Mouse (Mus musculus): ENCODE measurements around the gene Hyal3. TPM values are rescaled to one million over a fixed set of nuclear protein-coding genes. Genes with fewer than 3 reads are reported as not detected.

The Hyal3 gene
- total RNA-seq, 2 experiments from 2014 or later = 0.58 to 1.4 TPM

- peak; percentile 18; the same call in 1 of the 2 replicates for ATAC-seq (replicated peaks; ENCODE audit: poor library complexity)
These were observed 32.4 kb downstream of the Hyal3 start for GRCm38 (mm10) chr9:107612945-107613569.

- ATAC-seq (replicated peaks; ENCODE audit: poor library complexity) = no peak
These were observed 34.4 kb downstream of the Hyal3 start for GRCm38 (mm10) chr9:107615035-107615434.

GRCm38 (mm10) chr9:107617461-107617860, 36.8 kb downstream of the Hyal3 start:
- ATAC-seq (replicated peaks; ENCODE audit: poor library complexity) = no peak

GRCm38 (mm10) chr9:107618098-107618497, 37.5 kb downstream of the Hyal3 start:
- no peak for ATAC-seq (replicated peaks; ENCODE audit: poor library complexity)

- peak; percentile 60 for ATAC-seq (replicated peaks; ENCODE audit: poor library complexity)
These were observed 38.3 kb downstream of the Hyal3 start for GRCm38 (mm10) chr9:107618778-107619545.

GRCm38 (mm10) chr9:107619546-107619879, 38.9 kb downstream of the Hyal3 start:
- ATAC-seq (replicated peaks; ENCODE audit: poor library complexity) = no peak

- no peak for ATAC-seq (replicated peaks; ENCODE audit: poor library complexity)
These were observed 40.3 kb downstream of the Hyal3 start for GRCm38 (mm10) chr9:107620954-107621353.

- ATAC-seq (replicated peaks; ENCODE audit: poor library complexity) = peak; percentile 55
These were observed 43.9 kb downstream of the Hyal3 start for GRCm38 (mm10) chr9:107624539-107624938.

GRCm38 (mm10) chr9:107624951-107625350, 44.3 kb downstream of the Hyal3 start:
- ATAC-seq (replicated peaks; ENCODE audit: poor library complexity) = no peak

GRCm38 (mm10) chr9:107625351-107626128, 44.9 kb downstream of the Hyal3 start:
- no peak for ATAC-seq (replicated peaks; ENCODE audit: poor library complexity)

GRCm38 (mm10) chr9:107626158-107626843, 45.7 kb downstream of the Hyal3 start:
- ATAC-seq (replicated peaks; ENCODE audit: poor library complexity) = no peak; the same call in 1 of the 2 replicates

GRCm38 (mm10) chr9:107626844-107627277, 46.2 kb downstream of the Hyal3 start:
- ATAC-seq (replicated peaks; ENCODE audit: poor library complexity) = peak; percentile 59

- ATAC-seq (replicated peaks; ENCODE audit: poor library complexity) = no peak
These were observed 47.0 kb downstream of the Hyal3 start for GRCm38 (mm10) chr9:107627387-107628255.

GRCm38 (mm10) chr9:107628721-107629410, 48.2 kb downstream of the Hyal3 start:
- peak; percentile 49 for ATAC-seq (replicated peaks; ENCODE audit: poor library complexity)

GRCm38 (mm10) chr9:107629411-107629730, 48.8 kb downstream of the Hyal3 start:
- ATAC-seq (replicated peaks; ENCODE audit: poor library complexity) = no peak

- no peak for ATAC-seq (replicated peaks; ENCODE audit: poor library complexity)
These were observed 49.3 kb downstream of the Hyal3 start for GRCm38 (mm10) chr9:107629901-107630425.

GRCm38 (mm10) chr9:107630576-107630975, 50.0 kb downstream of the Hyal3 start:
- ATAC-seq (replicated peaks; ENCODE audit: poor library complexity) = no peak

GRCm38 (mm10) chr9:107631311-107631826, 50.8 kb downstream of the Hyal3 start:
- ATAC-seq (replicated peaks; ENCODE audit: poor library complexity) = no peak

- no peak for ATAC-seq (replicated peaks; ENCODE audit: poor library complexity)
These were observed 51.2 kb downstream of the Hyal3 start for GRCm38 (mm10) chr9:107631861-107632260.

Data from megakaryocyte progenitor cell, adult 5-6 weeks (primary cell).